Mouse (Mus musculus) lung, adult 2 months (tissue): ENCODE measurements around the gene Eloa. TPM values are rescaled to one million over a fixed set of nuclear protein-coding genes. Genes with fewer than 3 reads are reported as not detected.
"Not testable (repeated sequence)": the region's sequence is repeated elsewhere in the genome, so short reads cannot be mapped to it uniquely, and the experiment has no call there.

Experiments used
- DNase-seq: peaks from one replicate; pipeline ENCODE4 v3.0.0; 2022
- H3K4me1 ChIP-seq: fragments of 200-500 bp; 2 replicates; pipeline ENCODE4 v1.6.1; 2011; ENCODE audit warnings: low read length; ENCODE audit not compliant: control insufficient read depth, insufficient read depth
- H3K4me3 ChIP-seq: fragments of 200-500 bp; replicated peaks from 2 replicates; pipeline ENCODE3; 2011; ENCODE audit warnings: low read depth, mild to moderate bottlenecking, control low read depth, low read length; ENCODE audit errors: extremely low read depth
- CTCF ChIP-seq: fragments of 200-500 bp; IDR thresholded peaks from 2 replicates; pipeline ENCODE4 v1.5.1; 2011; ENCODE audit warnings: mild to moderate bottlenecking, low read length, control low read depth; ENCODE audit not compliant: insufficient read depth
- POLR2A ChIP-seq: fragments of 200-500 bp; IDR thresholded peaks from 2 replicates; pipeline ENCODE4 v1.6.1; 2011; ENCODE audit warnings: low read depth, mild to moderate bottlenecking, control low read depth, low read length, borderline replicate concordance; ENCODE audit errors: extremely low read depth
- WGBS: fragments of 180-500 bp; shearing (Covaris S2); methylation state at CpG from one replicate; pipeline ENCODE4 v1.1.7; 2018; 5-methylcytosine and 5-hydroxymethylcytosine counted together
- polyA plus RNA-seq: library from polyadenylated mRNA; depleted of rRNA; stranded (reverse); fragments of >200 nt; gene quantifications from 2 replicates; pipeline ENCODE4 v1.2.3, GENCODE M21; 2012; rRNA removed

Gene Eloa
- 8.5 and 11.7 TPM in 2 replicates for polyA plus RNA-seq

DNA sequence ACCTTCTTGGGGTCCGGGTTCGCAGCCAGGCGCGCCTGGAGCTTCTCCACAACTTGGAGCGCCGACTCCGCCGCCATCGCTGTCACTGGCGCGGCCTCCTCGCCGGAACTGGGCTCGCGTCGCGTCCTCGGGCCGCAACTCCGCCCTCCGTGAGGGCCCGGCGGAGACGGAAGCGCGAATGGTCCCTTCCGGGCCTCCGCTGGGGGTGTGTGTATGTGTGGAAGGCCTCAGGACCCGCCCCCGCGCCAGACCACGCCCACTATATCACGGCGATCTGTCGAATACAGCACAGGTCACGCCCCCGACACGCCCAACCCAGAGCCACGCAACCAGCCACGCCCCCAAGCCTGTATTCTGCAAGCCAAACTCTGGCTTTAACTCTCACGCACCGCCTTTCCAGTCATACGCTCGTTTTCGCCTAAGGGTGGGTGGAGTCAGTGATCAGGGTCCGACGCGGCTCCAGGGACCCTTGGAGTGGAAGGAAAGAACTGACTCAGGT, at the start of gene Eloa:
Gene Eloa, minus strand, starts transcription at position 215 of the 499 bp plus-strand sequence.
- no peak for TF ChIP-seq CTCF
- peak; percentile 77; the same call in 1 of the 2 replicates for TF ChIP-seq POLR2A
- peak; percentile 100 for DNase-seq
- Histone ChIP-seq H3K4me3 (peak within 1 kb of the TSS; percentile 92), H3K4me1 (peaks cover 7% of the 10 kb centered on the region; the same call in 1 of the 2 replicates)
- WGBS = under 1% methylated on average over 46 of the region's 48 CpGs

DNA sequence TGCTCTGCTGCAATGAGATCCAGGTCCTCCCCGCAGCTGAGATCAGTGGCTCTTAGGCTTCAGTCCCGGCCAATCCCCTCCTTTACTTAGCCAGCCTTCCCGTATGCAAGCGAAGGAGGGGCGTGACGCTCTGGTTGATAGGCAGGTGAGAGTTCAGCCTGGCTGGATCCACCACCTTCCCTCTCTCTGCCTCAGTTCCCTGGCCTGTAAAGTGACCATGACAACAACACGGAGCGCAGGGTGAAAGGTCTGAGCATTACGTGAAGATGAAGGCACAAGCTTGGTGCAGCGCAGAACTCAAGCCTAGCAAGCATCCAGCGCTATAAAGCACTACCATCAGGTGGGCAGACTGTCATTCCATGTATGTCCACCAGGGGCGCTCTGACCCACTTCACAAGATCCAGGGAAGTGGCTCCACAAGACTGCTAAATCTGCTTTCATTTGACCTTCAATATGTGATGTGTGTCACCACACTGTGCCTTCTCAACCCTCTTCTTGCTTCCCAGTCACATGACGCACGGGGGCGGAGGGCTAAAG, 49.7 kb upstream of the Eloa start:
- TF ChIP-seq POLR2A (no peak), CTCF (peak; percentile 97)
- 6% methylated on average over 15 of the region's 15 CpGs for WGBS
- H3K4me3 ChIP-seq = no peak overlapping the region

DNA sequence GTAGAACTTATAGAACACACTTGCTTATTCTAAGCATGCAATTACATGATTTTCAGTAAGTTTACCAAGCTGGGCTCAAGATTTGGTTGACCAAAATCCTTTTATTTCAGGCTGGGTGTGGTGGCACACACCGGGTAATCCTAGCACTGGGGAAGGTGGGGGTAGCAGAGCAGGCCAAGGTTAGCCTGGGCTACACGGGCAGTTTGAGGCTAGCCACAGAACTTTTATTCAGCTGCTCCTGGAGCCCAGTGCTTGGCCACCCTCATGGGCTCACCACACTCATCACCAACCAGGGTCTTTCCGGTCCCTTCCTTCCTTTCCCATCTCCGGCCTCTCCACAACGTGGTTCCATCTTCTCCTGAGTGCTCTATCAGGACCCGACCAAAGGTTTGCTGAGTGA, 49.0 kb upstream of the Eloa start:
- DNase-seq = no peak
- no peak for TF ChIP-seq POLR2A
- TF ChIP-seq CTCF = no peak
- WGBS = 61% methylated on average over 6 of the region's 6 CpGs
- Histone ChIP-seq H3K4me3 (no peak overlapping the region), H3K4me1 (peaks cover 8% of the 10 kb centered on the region)

More for the DNA sequence above, 49.7 kb upstream of the Eloa start:
- DNase-seq = peak; percentile 83
- peaks cover 8% of the 10 kb centered on the region for H3K4me1 ChIP-seq

DNA sequence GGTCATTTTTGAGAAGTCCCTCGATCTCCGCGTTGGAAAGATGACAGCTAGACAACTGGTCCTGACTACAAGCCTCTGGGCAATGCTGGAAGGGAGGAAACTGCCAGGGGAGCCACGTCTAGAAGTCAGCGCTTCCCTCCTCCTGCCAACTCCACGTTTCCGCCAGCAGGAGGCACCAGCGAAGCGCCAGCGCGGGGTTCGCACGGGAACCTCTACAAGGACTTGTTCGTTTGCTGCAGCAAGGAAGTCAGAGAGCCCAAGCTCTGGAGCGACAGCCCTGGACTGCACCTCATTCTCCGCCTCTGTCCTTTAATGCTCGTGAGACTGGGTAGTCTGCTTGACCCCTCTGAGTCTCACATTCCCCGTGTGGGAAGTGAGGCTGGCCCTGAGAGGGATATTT, 48.4 kb upstream of the Eloa start:
- Histone ChIP-seq H3K4me1 (peaks cover 8% of the 10 kb centered on the region), H3K4me3 (no peak overlapping the region)
- WGBS = 2% methylated on average over 18 of the region's 18 CpGs
- DNase-seq = peak; percentile 74
- TF ChIP-seq CTCF = peak; percentile 93
- no peak for TF ChIP-seq POLR2A

DNA sequence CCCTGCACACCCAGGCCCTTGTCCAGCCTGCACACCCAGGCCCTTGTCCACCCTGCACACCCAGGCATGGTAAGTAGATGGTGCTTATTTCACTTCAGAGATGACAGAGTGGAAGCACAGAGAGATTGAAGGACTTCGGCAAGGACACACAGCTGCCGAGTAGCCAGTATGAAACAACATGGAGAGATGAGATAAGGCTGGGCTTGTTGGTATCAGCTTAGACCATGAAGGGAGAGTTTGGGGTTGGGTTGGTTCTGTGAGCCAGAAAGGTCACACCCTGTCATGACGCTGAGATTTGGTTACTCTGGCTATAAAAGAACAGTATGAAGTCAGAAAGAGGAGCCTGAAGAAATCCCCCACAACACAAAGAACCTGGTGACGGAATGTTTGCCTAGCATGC, 47.8 kb upstream of the Eloa start:
- TF ChIP-seq POLR2A (no peak), CTCF (no peak)
- no peak for DNase-seq
- 58% methylated on average over 4 of the region's 4 CpGs for WGBS

DNA sequence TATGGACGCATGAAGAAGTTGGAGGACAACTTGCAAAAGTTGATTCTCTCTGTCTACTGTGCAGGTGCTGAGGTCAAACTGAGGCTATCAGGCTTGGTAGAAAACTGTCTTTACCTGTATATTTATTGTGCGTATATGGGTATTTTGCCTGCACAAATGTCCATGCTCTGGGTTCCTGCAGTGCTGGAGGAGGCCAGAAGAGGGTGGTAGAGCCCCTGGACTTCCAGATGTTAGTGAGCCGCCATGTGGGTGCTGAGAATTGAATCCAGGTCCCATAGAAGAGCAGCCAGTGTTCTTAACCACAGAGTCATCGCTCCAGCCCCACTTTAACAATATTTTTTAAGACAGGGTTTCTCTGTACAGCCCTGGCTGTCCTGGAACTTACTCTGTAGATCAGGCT, 41.6 kb upstream of the Eloa start:
- DNase-seq = no peak
- no peak overlapping the region for H3K4me3 ChIP-seq
- WGBS = 94% methylated on average over 4 of the region's 4 CpGs
- no peaks in the 10 kb centered on the region for H3K4me1 ChIP-seq
- TF ChIP-seq CTCF (no peak), POLR2A (no peak)

More for the DNA sequence above, 47.8 kb upstream of the Eloa start:
- Histone ChIP-seq H3K4me1 (peaks cover 8% of the 10 kb centered on the region), H3K4me3 (no peak overlapping the region)

DNA sequence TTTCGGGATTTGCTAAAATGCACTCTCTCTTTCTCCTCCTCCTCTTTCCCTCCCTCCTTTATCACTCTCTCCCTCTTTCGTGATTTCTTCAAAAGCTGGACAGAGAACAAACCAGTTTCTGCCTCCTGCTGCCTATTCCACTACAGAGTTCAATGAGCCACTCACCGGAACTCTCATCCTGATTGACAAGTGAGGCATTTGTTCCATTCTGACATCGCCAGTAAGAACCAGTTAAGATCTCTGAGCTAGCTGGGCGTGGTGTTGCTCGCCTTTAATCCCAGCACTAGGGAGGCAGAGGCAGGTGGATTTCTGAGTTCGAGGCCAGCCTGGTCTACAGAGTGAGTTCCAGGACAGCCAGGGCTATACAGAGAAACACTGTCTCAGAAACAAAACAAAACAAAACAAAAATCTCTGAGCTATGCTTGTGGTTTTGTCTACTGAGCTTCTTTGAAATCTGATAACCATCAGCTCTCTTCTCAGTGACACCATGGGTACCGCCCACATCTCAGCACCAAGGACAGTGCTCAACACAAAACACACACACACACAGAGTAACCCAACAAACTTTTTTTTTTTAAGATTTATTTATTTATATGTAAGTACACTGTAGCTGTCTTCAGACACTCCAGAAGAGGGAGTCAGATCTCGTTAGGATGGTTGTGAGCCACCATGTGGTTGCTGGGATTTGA, 38.4 kb upstream of the Eloa start:
- whole genome bisulfite sequencing = 52% methylated on average over 9 of the region's 9 CpGs
- H3K4me3 ChIP-seq, H3K4me1 ChIP-seq, DNase-seq: not testable (repeated sequence)

DNA sequence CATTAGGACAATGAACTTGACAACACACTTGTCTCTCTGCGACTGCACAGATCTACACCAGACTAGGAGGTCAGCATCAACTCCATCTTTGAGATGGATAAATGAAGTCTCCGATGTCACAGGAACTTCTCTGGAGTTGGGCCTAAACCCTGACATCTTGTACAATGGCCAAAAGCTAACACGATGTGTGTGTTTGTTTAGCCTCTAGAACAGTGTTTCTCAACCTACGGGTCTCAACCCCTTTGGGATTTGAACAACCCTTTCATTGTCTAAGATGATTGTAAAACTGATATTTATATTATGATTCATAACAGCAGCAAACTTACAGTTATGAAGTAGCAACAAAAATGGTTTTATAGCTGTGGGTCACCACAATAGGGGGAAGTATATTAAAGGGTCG, 36.4 kb upstream of the Eloa start:
- 50% methylated on average over 5 of the region's 5 CpGs for WGBS
- Histone ChIP-seq H3K4me1 (no peaks in the 10 kb centered on the region), H3K4me3 (no peak overlapping the region)
- TF ChIP-seq POLR2A (no peak), CTCF (no peak)
- DNase-seq = no peak

DNA sequence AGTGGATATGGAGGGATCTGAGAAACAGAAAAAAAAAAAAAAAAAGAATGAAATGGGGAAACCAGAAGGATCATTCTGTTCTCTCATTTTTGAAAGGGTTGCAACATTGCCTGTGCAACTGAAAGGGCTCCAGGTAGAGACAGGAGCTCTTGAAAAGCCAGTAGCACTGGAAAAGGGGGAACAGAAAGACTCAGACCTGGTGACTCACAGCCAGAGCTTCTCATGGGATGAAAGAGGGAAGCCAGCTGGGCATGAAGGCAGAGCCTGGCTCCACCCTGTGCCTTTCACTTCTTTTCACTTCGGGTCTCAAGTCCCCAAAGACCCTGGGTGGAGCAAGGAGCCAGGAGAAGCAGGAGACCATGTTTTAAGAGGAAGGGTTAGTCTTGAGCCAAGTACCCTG, 34.5 kb upstream of the Eloa start:
- no peak for DNase-seq
- TF ChIP-seq CTCF = no peak
- TF ChIP-seq POLR2A = no peak
- 22% methylated on average over 1 of the region's 1 CpGs for WGBS
- peaks cover 7% of the 10 kb centered on the region; the same call in 1 of the 2 replicates for H3K4me1 ChIP-seq
- no peak overlapping the region for H3K4me3 ChIP-seq

DNA sequence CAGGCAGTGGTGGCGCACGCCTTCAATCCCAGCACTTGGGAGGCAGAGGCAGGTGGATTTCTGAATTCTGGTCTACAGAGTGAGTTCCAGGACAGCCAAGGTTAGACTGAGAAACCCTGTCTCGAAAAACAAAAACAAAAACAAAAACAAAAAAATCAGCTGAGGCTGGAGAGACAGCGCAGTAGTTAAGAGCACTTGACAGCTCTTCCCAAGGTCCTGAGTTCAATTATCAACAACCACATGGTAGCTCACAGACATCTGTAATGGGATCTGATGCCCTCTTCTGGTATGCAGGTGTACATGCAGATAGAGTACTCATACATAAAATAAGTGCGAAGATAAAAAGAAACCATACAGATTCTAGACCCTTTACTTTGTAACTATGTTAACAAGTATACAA, 32.3 kb upstream of the Eloa start:
- DNase-seq = no peak
- TF ChIP-seq CTCF (no peak), POLR2A (no peak)
- 66% methylated on average over 5 of the region's 5 CpGs for WGBS
- Histone ChIP-seq H3K4me1 (peaks cover 7% of the 10 kb centered on the region; the same call in 1 of the 2 replicates), H3K4me3 (no peak overlapping the region)
